Mouse (Mus musculus) cerebellum, adult 2 months (tissue): ENCODE measurements at regions not wholly inside any gene's neighbourhood (a gene's known extent, or its start where the extent isn't known, plus 50 kb on each side); places are given as distances from the start of the nearest gene placed in this dataset.

Experiments
- DNase-seq, 2 experiments: peaks; one replicate each; pipeline ENCODE4 v3.0.0; 2021
- H3K27ac ChIP-seq: fragments of 200-500 bp; 2 replicates; pipeline ENCODE4 v1.5.1; 2012; ENCODE audit warnings: low read length, control low read depth, inconsistent platforms; ENCODE audit not compliant: insufficient read depth
- H3K27me3 ChIP-seq: fragments of 200-500 bp; 2 replicates; pipeline ENCODE4 v1.6.1; 2012; ENCODE audit warnings: inconsistent platforms, mild to moderate bottlenecking, low read length, moderate library complexity; ENCODE audit not compliant: control insufficient read depth, insufficient read depth
- H3K4me1 ChIP-seq: fragments of 200-500 bp; 2 replicates; pipeline ENCODE4 v1.6.1; 2011; ENCODE audit warnings: low read length; ENCODE audit not compliant: control insufficient read depth, insufficient read depth
- H3K4me3 ChIP-seq: fragments of 200-500 bp; replicated peaks from 2 replicates; pipeline ENCODE3; 2011; ENCODE audit warnings: mild to moderate bottlenecking, low read depth, low read length, control low read depth; ENCODE audit not compliant: insufficient read depth
- CTCF ChIP-seq: fragments of 200-500 bp; IDR thresholded peaks from 2 replicates; pipeline ENCODE4 v1.5.1; 2011; ENCODE audit warnings: low read depth, mild to moderate bottlenecking, control low read depth, low read length, moderate library complexity, borderline replicate concordance; ENCODE audit not compliant: insufficient read depth
- POLR2A ChIP-seq: fragments of 200-500 bp; IDR thresholded peaks from 2 replicates; pipeline ENCODE4 v1.6.1; 2011; ENCODE audit warnings: low read length, control low read depth, borderline replicate concordance; ENCODE audit not compliant: insufficient read depth
- WGBS: fragments of 180-500 bp; shearing (Covaris S2); methylation state at CpG from one replicate; pipeline ENCODE4 v1.1.7; 2018; 5-methylcytosine and 5-hydroxymethylcytosine counted together

- no peak overlapping the region for H3K27ac ChIP-seq
- no peak for DNase-seq
- no peaks in the 10 kb centered on the region for H3K4me1 ChIP-seq
- H3K4me3 ChIP-seq = no peak overlapping the region
- H3K27me3 ChIP-seq = no peaks in the 10 kb centered on the region
- TF ChIP-seq POLR2A (no peak), CTCF (no peak)
- 44% methylated on average over 15 of the region's 15 CpGs for WGBS
Measured at GRCm38 (mm10) chr8:88972993-88973690, 70.8 kb downstream of the Sall1 start.

- H3K4me3 ChIP-seq = no peak overlapping the region
- no peak for DNase-seq
- H3K27ac ChIP-seq = no peak overlapping the region
- TF ChIP-seq POLR2A (no peak), CTCF (no peak)
- H3K4me1 ChIP-seq = no peaks in the 10 kb centered on the region
- H3K27me3 ChIP-seq = no peaks in the 10 kb centered on the region; the same call in 1 of the 2 replicates
Measured at GRCm38 (mm10) chr8:88958843-88959242, 85.1 kb downstream of the Sall1 start.

- no peak for TF ChIP-seq POLR2A
- no peaks in the 10 kb centered on the region for H3K4me1 ChIP-seq
- WGBS = 70% methylated on average over 2 of the region's 2 CpGs
Measured at GRCm38 (mm10) chr8:88953178-88953577, 90.8 kb downstream of the Sall1 start.

GRCm38 (mm10) chr8:88951829-88952155 lies 92.2 kb downstream of the Sall1 start:
- no peak for DNase-seq
- Histone ChIP-seq H3K4me3 (no peak overlapping the region), H3K4me1 (no peaks in the 10 kb centered on the region), H3K27me3 (no peaks in the 10 kb centered on the region), H3K27ac (no peak overlapping the region)
- TF ChIP-seq POLR2A (no peak), CTCF (no peak)
- 90% methylated on average over 7 of the region's 7 CpGs for WGBS

More at GRCm38 (mm10) chr8:88953178-88953577, 90.8 kb downstream of the Sall1 start:
- DNase-seq = no peak
- H3K27me3 ChIP-seq = no peaks in the 10 kb centered on the region
- no peak overlapping the region for H3K27ac ChIP-seq
- no peak overlapping the region for H3K4me3 ChIP-seq

GRCm38 (mm10) chr8:88951145-88951828 lies 92.7 kb downstream of the Sall1 start:
- Histone ChIP-seq H3K4me3 (no peak overlapping the region), H3K4me1 (no peaks in the 10 kb centered on the region), H3K27ac (no peak overlapping the region), H3K27me3 (no peaks in the 10 kb centered on the region)
- DNase-seq = no peak
- TF ChIP-seq CTCF = no peak
- no peak for TF ChIP-seq POLR2A
- WGBS = 87% methylated on average over 16 of the region's 16 CpGs

- Histone ChIP-seq H3K27me3 (no peaks in the 10 kb centered on the region), H3K4me3 (no peak overlapping the region), H3K27ac (no peak overlapping the region), H3K4me1 (no peaks in the 10 kb centered on the region)
- WGBS = 92% methylated on average over 6 of the region's 6 CpGs
- no peak for DNase-seq
- TF ChIP-seq CTCF (no peak), POLR2A (no peak)
Measured at GRCm38 (mm10) chr8:88949975-88950374, 94.0 kb downstream of the Sall1 start.

- no peak for DNase-seq
- no peaks in the 10 kb centered on the region for H3K27me3 ChIP-seq
- no peaks in the 10 kb centered on the region for H3K4me1 ChIP-seq
- TF ChIP-seq CTCF (no peak), POLR2A (no peak)
- H3K27ac ChIP-seq = no peak overlapping the region
- 56% methylated on average over 16 of the region's 16 CpGs for WGBS
- H3K4me3 ChIP-seq = no peak overlapping the region
Measured at GRCm38 (mm10) chr8:88948981-88949380, 95.0 kb downstream of the Sall1 start.

- TF ChIP-seq CTCF (no peak), POLR2A (no peak)
- H3K27me3 ChIP-seq = no peaks in the 10 kb centered on the region
- DNase-seq = no peak
- H3K4me1 ChIP-seq = no peaks in the 10 kb centered on the region
- H3K4me3 ChIP-seq = no peak overlapping the region
- 77% methylated on average over 6 of the region's 6 CpGs for whole genome bisulfite sequencing
- no peak overlapping the region for H3K27ac ChIP-seq
Measured at GRCm38 (mm10) chr8:88948328-88948727, 95.6 kb downstream of the Sall1 start.
